10 mouse cellular contexts compared by ENCODE assay signal in the genomic region with DNA sequence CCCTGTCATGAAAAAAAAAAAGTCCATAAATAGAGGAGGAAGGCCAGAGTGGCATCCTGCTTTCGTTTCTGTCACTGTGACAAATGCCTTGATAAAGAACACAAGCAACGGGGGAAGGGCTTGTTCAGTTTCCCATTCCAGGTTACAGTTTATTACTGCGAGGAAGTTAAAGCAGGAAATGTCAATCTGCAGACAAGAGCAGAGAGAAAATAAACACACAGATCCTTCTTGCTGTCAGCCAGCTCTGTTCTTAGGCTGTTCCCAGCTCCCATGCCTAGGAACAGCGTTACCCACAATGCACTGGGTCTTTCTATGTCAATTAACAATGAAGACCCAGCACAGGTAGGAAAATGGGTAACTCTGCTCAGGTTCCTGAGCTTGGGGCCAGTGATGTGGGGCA. TPM values are rescaled to one million over a fixed set of nuclear protein-coding genes. Genes with fewer than 3 reads are reported as not detected.
DNase-seq lines count a peak whose midpoint lies in the region; ATAC-seq and TF ChIP-seq lines count a peak whose summit lies in the region.
"Had no signal": no experiment of that assay in that cellular context is flagged by ENCODE, and none has a peak within 500 bp of the region (broad histone marks: within the 10 kb centered on the region; RNA-seq: fewer than 3 reads in every experiment).

No protein-coding gene starts in this region.

- TF ChIP-seq CTCF in kidney, adult 2 months (conservative IDR thresholded peaks at IDR 0.05; ENCODE audit: insufficient read depth, insufficient read length, low read depth, low read length) = no peak
- TF ChIP-seq CTCF in lung, postnatal 0 days (IDR thresholded peaks at IDR 0.05) = no peak
- TF ChIP-seq CTCF in layer of hippocampus, adult 2 months (conservative IDR thresholded peaks at IDR 0.05) = no peak

- H3K9ac ChIP-seq in heart, embryonic 13.5 days = no peak overlapping the region
- 0 out of 2 replicates have a peak overlapping the region, but pooled peaks have one; percentile 1 for H3K9ac ChIP-seq in embryonic facial prominence, embryonic 13.5 days
- H3K9ac ChIP-seq in lung, postnatal 0 days (replicated peaks; ENCODE audit: low read depth) = no peak overlapping the region

- 26% methylated on average over 4 of the region's 4 CpGs for WGBS in heart, embryonic 13.5 days
- 38% methylated on average over 4 of the region's 4 CpGs for WGBS in embryonic facial prominence, embryonic 13.5 days
- 37% methylated on average over 4 of the region's 4 CpGs for WGBS in kidney, adult 2 months
- WGBS in lung, postnatal 0 days = 28% methylated on average over 4 of the region's 4 CpGs

- no peak overlapping the region for H3K4me3 ChIP-seq in heart, embryonic 13.5 days
- H3K4me3 ChIP-seq in embryonic facial prominence, embryonic 13.5 days = no peak overlapping the region
- H3K4me3 ChIP-seq in kidney, adult 2 months (ENCODE audit: insufficient read depth, low read depth, low read length) = no peak overlapping the region
- H3K4me3 ChIP-seq in lung, postnatal 0 days (ENCODE audit: low read depth, low read length) = no peak overlapping the region
- H3K4me3 ChIP-seq in layer of hippocampus, adult 2 months = no peak overlapping the region

- peaks cover 26% of the 10 kb centered on the region for H3K36me3 ChIP-seq in heart, embryonic 13.5 days
- peaks cover 29% of the 10 kb centered on the region for H3K36me3 ChIP-seq in embryonic facial prominence, embryonic 13.5 days
- no peaks in the 10 kb centered on the region for H3K36me3 ChIP-seq in kidney, adult 2 months (ENCODE audit: control insufficient read depth, insufficient read depth, low read length)
- peaks cover 6% of the 10 kb centered on the region; the same call in 1 of the 2 replicates for H3K36me3 ChIP-seq in lung, postnatal 0 days (ENCODE audit: insufficient read depth, low read length)

- no peak overlapping the region for H3K4me2 ChIP-seq in heart, embryonic 13.5 days
- no peak overlapping the region for H3K4me2 ChIP-seq in embryonic facial prominence, embryonic 13.5 days
- H3K4me2 ChIP-seq in lung, postnatal 0 days (replicated peaks; ENCODE audit: low read depth, low read length) = no peak overlapping the region

- intact Hi-C loops in heart, postnatal 36 days (cut with DNase I) = loop anchor here (5.0 kb wide), 1 partner anchor 68 kb away; no protein-coding TSS in a partner anchor

- peaks cover 43% of the 10 kb centered on the region for H3K4me1 ChIP-seq in heart, embryonic 13.5 days
- peaks cover 33% of the 10 kb centered on the region for H3K4me1 ChIP-seq in embryonic facial prominence, embryonic 13.5 days
- H3K4me1 ChIP-seq in kidney, adult 2 months (ENCODE audit: control insufficient read depth, insufficient read depth, low read length) = peaks cover 12% of the 10 kb centered on the region
- peaks cover 18% of the 10 kb centered on the region for H3K4me1 ChIP-seq in lung, postnatal 0 days (ENCODE audit: insufficient read depth, low read depth, low read length)

- peak overlapping the region; percentile 83 for H3K27ac ChIP-seq in heart, embryonic 13.5 days (replicated peaks)
- peak overlapping the region; percentile 78 for H3K27ac ChIP-seq in embryonic facial prominence, embryonic 13.5 days
- peak overlapping the region; percentile 67 for H3K27ac ChIP-seq in kidney, adult 2 months (ENCODE audit: insufficient read depth, low read depth, low read length)
- H3K27ac ChIP-seq in lung, postnatal 0 days (ENCODE audit: low read length) = peak overlapping the region; percentile 73
- H3K27ac ChIP-seq in layer of hippocampus, adult 2 months = no peak overlapping the region
- H3K27ac ChIP-seq: macrophage had no signal

- H3K9me3 ChIP-seq in heart, embryonic 13.5 days = no peaks in the 10 kb centered on the region
- H3K9me3 ChIP-seq in embryonic facial prominence, embryonic 13.5 days = no peaks in the 10 kb centered on the region; the same call in 1 of the 2 replicates
- H3K9me3 ChIP-seq in lung, postnatal 0 days (ENCODE audit: low read length) = no peaks in the 10 kb centered on the region

- DNase-seq in heart, postnatal 36 days = no peak
- peak; percentile 84 for DNase-seq in kidney, adult 2 months
- peak; percentile 65 for DNase-seq in lung, postnatal 0 days (ENCODE audit: low spot score)
- no peak for DNase-seq in layer of hippocampus, adult 2 months (ENCODE audit: low spot score in 2 of 2)
- DNase-seq: gastrocnemius, postnatal 36 days had no signal

- TF ChIP-seq EP300 in lung, postnatal 0 days (IDR thresholded peaks at IDR 0.05) = peak; percentile 86

- no peak for TF ChIP-seq POLR2A in kidney, adult 2 months (IDR thresholded peaks at IDR 0.05; ENCODE audit: low read depth, low read length)

- no peaks in the 10 kb centered on the region; the same call in 1 of the 2 replicates for H3K27me3 ChIP-seq in heart, embryonic 13.5 days (replicated peaks)
- no peaks in the 10 kb centered on the region for H3K27me3 ChIP-seq in embryonic facial prominence, embryonic 13.5 days
- no peaks in the 10 kb centered on the region for H3K27me3 ChIP-seq in kidney, adult 2 months (replicated peaks; ENCODE audit: control insufficient read depth, insufficient read depth, low read length)
- no peaks in the 10 kb centered on the region for H3K27me3 ChIP-seq in lung, postnatal 0 days (replicated peaks; ENCODE audit: insufficient read depth, low read length)

- ATAC-seq in heart, embryonic 13.5 days (ENCODE audit: extremely low read depth, insufficient number of reproducible peaks, low FRiP score, low TSS enrichment) = no peak
- no peak for ATAC-seq in embryonic facial prominence, embryonic 13.5 days (ENCODE audit: insufficient number of reproducible peaks, insufficient read depth, low FRiP score, low TSS enrichment, low read depth)
- ATAC-seq in lung, postnatal 0 days = 0 out of 2 replicates have a peak, but pooled peaks have one; percentile 8
- ATAC-seq in megakaryocyte-erythroid progenitor cell, adult 5-6 weeks (replicated peaks; ENCODE audit: low FRiP score, low TSS enrichment, poor library complexity, severe bottlenecking) = no peak
- no peak for ATAC-seq in activated CD4-positive, CD25-positive, alpha-beta regulatory T cell, adult 4 months

RNA-seq across cellular contexts. Expression of gene Eva1b, which starts 7.6 kb away (rescaled TPM):
- polyA plus RNA-seq in heart, embryonic 13.5 days (2015; fragmentation: Nextera tagmentation; extraction: Ambion mirVana) = 30.9 and 34.2 TPM in 2 replicates
- 10 to 100 TPM; 15.7 to 16.2 TPM for total RNA-seq in heart, postnatal 36 days (2021)
- polyA plus RNA-seq in embryonic facial prominence, embryonic 13.5 days (2015; fragmentation: Nextera tagmentation; extraction: Ambion mirVana) = 70.2 and 78.2 TPM in 2 replicates
- polyA plus RNA-seq in kidney, adult 2 months (2012; rRNA removed) = 68.8 and 101 TPM in 2 replicates
- polyA plus RNA-seq in lung, postnatal 0 days (2015; fragmentation: Nextera tagmentation; extraction: Ambion mirVana) = 151 TPM in 2 replicates
- 1 to 10 TPM; 3.3 to 3.6 TPM for total RNA-seq in layer of hippocampus, adult 2 months (2021)
- not detected in 2 replicates for total RNA-seq in megakaryocyte-erythroid progenitor cell, adult 5-6 weeks (2014; fragmentation: Nextera tagmentation)
- total RNA-seq in megakaryocyte-erythroid progenitor cell, adult 5-6 weeks (2017) = 0.91 TPM in 1 of 2 replicates, not detected in the other
- polyA plus RNA-seq in activated CD4-positive, CD25-positive, alpha-beta regulatory T cell, adult 4 months (2017; shearing (Covaris generic)) = 10 to 100 TPM; 18.8 to 19.0 TPM

RNA-seq across cellular contexts. Expression of gene Sh3d21, which starts 8.1 kb away (rescaled TPM):
- 2.8 and 3.0 TPM in 2 replicates for polyA plus RNA-seq in heart, embryonic 13.5 days (2015; fragmentation: Nextera tagmentation; extraction: Ambion mirVana)
- 1 to 10 TPM; 2.4 to 3.6 TPM for total RNA-seq in heart, postnatal 36 days (2021)
- 8.6 and 10.3 TPM in 2 replicates for polyA plus RNA-seq in embryonic facial prominence, embryonic 13.5 days (2015; fragmentation: Nextera tagmentation; extraction: Ambion mirVana)
- polyA plus RNA-seq in kidney, adult 2 months (2012; rRNA removed) = 5.0 and 5.5 TPM in 2 replicates
- 23.3 and 30.7 TPM in 2 replicates for polyA plus RNA-seq in lung, postnatal 0 days (2015; fragmentation: Nextera tagmentation; extraction: Ambion mirVana)
- total RNA-seq in layer of hippocampus, adult 2 months (2021) = under 1 TPM; 0.59 to 0.81 TPM
- 0.72 TPM in 1 of 2 replicates, not detected in the other for total RNA-seq in megakaryocyte-erythroid progenitor cell, adult 5-6 weeks (2014; fragmentation: Nextera tagmentation)
- 1.1 TPM in 1 of 2 replicates, not detected in the other for total RNA-seq in megakaryocyte-erythroid progenitor cell, adult 5-6 weeks (2017)
- polyA plus RNA-seq in activated CD4-positive, CD25-positive, alpha-beta regulatory T cell, adult 4 months (2017; shearing (Covaris generic)) = under 1 TPM in 1 of 2 experiments, not detected in 1; 0.92 TPM

RNA-seq across cellular contexts. Expression of gene Thrap3, which starts 47.4 kb away (rescaled TPM):
- 127 and 134 TPM in 2 replicates for polyA plus RNA-seq in heart, embryonic 13.5 days (2015; fragmentation: Nextera tagmentation; extraction: Ambion mirVana)
- 100 to 1,000 TPM; 119 to 123 TPM for total RNA-seq in heart, postnatal 36 days (2021)
- polyA plus RNA-seq in embryonic facial prominence, embryonic 13.5 days (2015; fragmentation: Nextera tagmentation; extraction: Ambion mirVana) = 248 and 262 TPM in 2 replicates
- 40.4 and 51.0 TPM in 2 replicates for polyA plus RNA-seq in kidney, adult 2 months (2012; rRNA removed)
- polyA plus RNA-seq in lung, postnatal 0 days (2015; fragmentation: Nextera tagmentation; extraction: Ambion mirVana) = 98.6 and 112 TPM in 2 replicates
- total RNA-seq in layer of hippocampus, adult 2 months (2021) = 100 to 1,000 TPM; 150 to 166 TPM
- total RNA-seq in megakaryocyte-erythroid progenitor cell, adult 5-6 weeks (2014; fragmentation: Nextera tagmentation) = 266 and 395 TPM in 2 replicates
- total RNA-seq in megakaryocyte-erythroid progenitor cell, adult 5-6 weeks (2017) = 471 and 531 TPM in 2 replicates
- polyA plus RNA-seq in activated CD4-positive, CD25-positive, alpha-beta regulatory T cell, adult 4 months (2017; shearing (Covaris generic)) = 100 to 1,000 TPM; 205 to 236 TPM

RNA-seq across cellular contexts. Expression of gene Stk40, which starts 51.4 kb away (rescaled TPM):
- 26.4 and 26.6 TPM in 2 replicates for polyA plus RNA-seq in heart, embryonic 13.5 days (2015; fragmentation: Nextera tagmentation; extraction: Ambion mirVana)
- 10 to 100 TPM; 33.6 to 41.5 TPM for total RNA-seq in heart, postnatal 36 days (2021)
- 34.9 and 36.6 TPM in 2 replicates for polyA plus RNA-seq in embryonic facial prominence, embryonic 13.5 days (2015; fragmentation: Nextera tagmentation; extraction: Ambion mirVana)
- 38.3 and 38.9 TPM in 2 replicates for polyA plus RNA-seq in kidney, adult 2 months (2012; rRNA removed)
- 26.7 and 30.6 TPM in 2 replicates for polyA plus RNA-seq in lung, postnatal 0 days (2015; fragmentation: Nextera tagmentation; extraction: Ambion mirVana)
- total RNA-seq in layer of hippocampus, adult 2 months (2021) = 10 to 100 TPM; 24.8 to 26.6 TPM
- 12.2 and 14.6 TPM in 2 replicates for total RNA-seq in megakaryocyte-erythroid progenitor cell, adult 5-6 weeks (2014; fragmentation: Nextera tagmentation)
- 10.0 and 11.7 TPM in 2 replicates for total RNA-seq in megakaryocyte-erythroid progenitor cell, adult 5-6 weeks (2017)
- polyA plus RNA-seq in activated CD4-positive, CD25-positive, alpha-beta regulatory T cell, adult 4 months (2017; shearing (Covaris generic)) = 10 to 100 TPM; 15.5 to 20.4 TPM

RNA-seq across cellular contexts. Expression of gene Lsm10, which starts 58.8 kb away (rescaled TPM):
- 35.2 and 48.6 TPM in 2 replicates for polyA plus RNA-seq in heart, embryonic 13.5 days (2015; fragmentation: Nextera tagmentation; extraction: Ambion mirVana)
- total RNA-seq in heart, postnatal 36 days (2021) = 10 to 100 TPM; 14.5 to 16.4 TPM
- 46.7 and 50.3 TPM in 2 replicates for polyA plus RNA-seq in embryonic facial prominence, embryonic 13.5 days (2015; fragmentation: Nextera tagmentation; extraction: Ambion mirVana)
- polyA plus RNA-seq in kidney, adult 2 months (2012; rRNA removed) = 36.5 TPM in 2 replicates
- 62.2 and 64.1 TPM in 2 replicates for polyA plus RNA-seq in lung, postnatal 0 days (2015; fragmentation: Nextera tagmentation; extraction: Ambion mirVana)
- 10 to 100 TPM; 13.4 to 13.8 TPM for total RNA-seq in layer of hippocampus, adult 2 months (2021)
- total RNA-seq in megakaryocyte-erythroid progenitor cell, adult 5-6 weeks (2014; fragmentation: Nextera tagmentation) = 30.8 and 32.0 TPM in 2 replicates
- total RNA-seq in megakaryocyte-erythroid progenitor cell, adult 5-6 weeks (2017) = 10.5 and 16.7 TPM in 2 replicates
- polyA plus RNA-seq in activated CD4-positive, CD25-positive, alpha-beta regulatory T cell, adult 4 months (2017; shearing (Covaris generic)) = 10 to 100 TPM; 67.3 to 70.5 TPM

Comparison
In these comparisons a context has a peak if more than half of its experiments do, and no peak if none do; other contexts are left out.
1. DNase-seq: peak in kidney, adult 2 months (single experiment) and lung, postnatal 0 days (single experiment); none in heart, postnatal 36 days (0 of 2) and layer of hippocampus, adult 2 months (0 of 2).